Mouse (Mus musculus): ENCODE data around the gene Auts2.
A peak's percentile ranks its signal among the peaks of the same experiment; 100 is the strongest.

The Auts2 gene

DNA sequence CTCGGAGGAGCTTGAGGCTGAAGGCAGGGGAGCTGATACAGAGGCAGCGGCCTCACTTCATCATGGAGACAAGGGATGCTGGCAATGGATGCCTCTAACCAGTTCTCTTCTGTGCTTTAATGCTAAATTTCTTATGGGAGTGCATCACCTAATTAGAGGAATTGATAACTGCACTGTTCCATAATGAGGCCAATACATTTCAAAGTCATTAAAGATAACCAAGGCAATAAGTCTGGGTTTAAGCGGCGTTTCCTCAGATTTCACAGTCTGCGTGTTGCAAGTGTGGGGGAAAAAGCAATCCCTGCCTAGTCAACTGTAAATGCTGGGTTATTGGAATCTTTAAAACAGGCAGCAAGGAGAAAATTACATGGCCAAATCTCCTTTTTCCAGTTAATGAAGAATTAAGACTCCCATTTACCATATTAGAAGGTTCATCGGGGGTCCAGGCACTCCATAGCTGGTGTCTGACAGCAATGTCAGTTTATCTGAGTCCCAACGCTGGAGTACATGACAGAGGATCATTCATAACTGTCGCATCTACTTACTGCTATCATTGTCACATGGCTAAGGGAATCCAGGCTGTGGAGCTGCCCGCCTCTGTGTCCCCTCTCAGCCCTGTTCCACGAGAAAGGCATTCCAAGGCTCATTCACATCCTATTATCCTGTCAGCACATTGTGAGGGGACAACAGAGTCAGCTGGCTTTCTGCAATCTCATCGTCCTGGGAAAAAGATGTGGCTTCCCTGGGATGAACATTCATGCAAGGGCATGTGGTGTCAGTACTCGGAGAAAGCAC lies 623.0 kb downstream of the Auts2 start:
- DNase-seq (ENCODE audit: low read depth, low spot score): no peak

DNA sequence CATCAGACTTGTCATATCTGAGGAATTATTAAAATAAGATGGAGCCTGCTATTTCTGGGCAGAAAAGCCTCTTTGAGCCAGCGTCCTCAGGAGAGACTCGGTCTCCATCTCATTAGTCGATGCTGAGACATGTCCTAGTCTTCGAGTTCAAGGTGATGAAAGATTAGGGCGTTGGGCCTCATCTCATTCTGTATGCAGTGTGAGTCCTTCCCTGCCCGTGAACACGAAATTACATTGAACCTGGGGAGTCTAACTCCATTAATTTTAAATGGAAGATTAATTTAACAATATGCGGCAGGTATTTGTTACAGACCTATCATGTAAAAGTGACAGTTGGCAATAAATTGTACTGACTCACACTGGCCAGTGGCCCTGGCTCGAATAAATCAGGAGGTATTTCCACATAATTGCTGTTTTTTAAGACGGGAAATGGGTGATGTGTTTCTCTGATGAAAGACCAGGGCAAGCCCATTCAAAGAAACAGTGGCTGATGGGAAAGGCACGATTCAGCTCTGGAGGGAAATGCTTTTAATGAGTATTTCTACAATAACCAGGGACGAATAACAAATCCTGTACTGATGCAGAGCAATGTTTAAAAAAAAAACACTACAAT lies 626.2 kb downstream of the Auts2 start:
- DNase-seq (ENCODE audit: low read depth, low spot score): no peak

GRCm38 (mm10) chr5:131913562-131913961 lies 629.6 kb downstream of the Auts2 start:
- DNase-seq (ENCODE audit: low read depth, low spot score): no peak

- no peak for DNase-seq (ENCODE audit: low read depth, low spot score)
Observed at GRCm38 (mm10) chr5:131912983-131913382, 630.2 kb downstream of the Auts2 start.

GRCm38 (mm10) chr5:131906313-131906712 lies 636.8 kb downstream of the Auts2 start:
- no peak for DNase-seq (ENCODE audit: low read depth, low spot score)

DNA sequence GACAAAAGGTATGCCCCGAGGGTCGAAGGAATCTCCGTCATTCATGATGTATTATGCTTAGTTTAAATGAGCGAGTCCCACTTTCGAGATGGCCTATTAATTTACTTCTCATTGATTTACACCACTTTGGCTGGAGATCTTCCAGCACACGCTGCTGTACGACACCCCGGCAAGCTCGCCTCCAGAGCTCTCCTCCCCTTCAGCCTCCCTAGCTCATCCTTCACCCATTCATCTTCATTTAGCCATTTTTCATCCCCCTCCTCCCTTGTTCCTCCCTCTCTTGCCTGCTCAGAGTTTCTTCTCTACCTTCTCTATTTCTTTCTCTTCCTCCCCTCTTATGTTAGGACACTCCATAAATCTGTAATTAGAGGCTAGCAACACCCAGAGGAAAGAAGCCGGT lies 638.7 kb downstream of the Auts2 start:
- DNase-seq (ENCODE audit: low read depth, low spot score): no peak

GRCm38 (mm10) chr5:131898048-131898638 lies 645.0 kb downstream of the Auts2 start:
- DNase-seq (ENCODE audit: low read depth, low spot score): no peak

DNA sequence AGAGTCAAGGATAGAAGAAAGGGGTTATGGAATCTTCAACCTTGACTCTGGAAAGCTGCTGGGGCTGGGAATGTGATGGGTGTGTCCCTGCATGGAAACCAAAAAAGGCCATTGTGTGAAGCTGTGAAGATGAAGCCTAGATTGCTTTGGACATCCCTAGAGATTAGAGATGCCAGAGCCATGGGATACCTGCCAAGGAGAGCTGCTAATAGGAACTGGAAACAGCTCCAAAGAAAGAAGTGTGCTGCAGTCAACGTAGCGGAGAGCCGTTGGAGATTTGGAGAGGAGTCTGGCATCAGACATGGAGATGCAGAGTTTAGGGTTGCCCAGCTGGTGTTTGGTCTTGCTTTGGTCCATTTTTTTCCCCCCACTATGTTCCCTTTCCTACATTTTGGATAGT lies 656.5 kb downstream of the Auts2 start:
- no peak for DNase-seq (ENCODE audit: low read depth, low spot score)

DNA sequence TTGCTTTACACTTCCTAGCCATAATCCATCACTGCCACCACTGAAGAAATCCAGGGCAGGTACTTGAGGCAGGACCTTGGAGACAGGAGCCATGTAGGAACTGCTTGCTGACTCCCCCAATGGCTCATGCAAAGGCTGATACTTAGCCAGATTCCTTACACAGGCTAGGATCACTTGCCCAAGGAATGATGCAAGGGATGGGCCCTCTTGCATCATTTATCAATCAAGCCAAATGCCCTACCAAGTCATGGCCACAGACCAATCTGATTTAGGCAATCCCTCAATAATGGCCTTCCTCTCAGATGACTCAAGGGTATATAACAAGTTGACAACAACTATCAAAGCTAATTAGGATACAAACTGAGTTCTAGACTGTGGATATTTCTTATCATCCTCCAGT lies 666.6 kb downstream of the Auts2 start:
- peak; percentile 18 for DNase-seq (ENCODE audit: low read depth, low spot score)

- no peak for DNase-seq (ENCODE audit: low read depth, low spot score)
Observed at GRCm38 (mm10) chr5:131875976-131876375, 667.2 kb downstream of the Auts2 start.

DNA sequence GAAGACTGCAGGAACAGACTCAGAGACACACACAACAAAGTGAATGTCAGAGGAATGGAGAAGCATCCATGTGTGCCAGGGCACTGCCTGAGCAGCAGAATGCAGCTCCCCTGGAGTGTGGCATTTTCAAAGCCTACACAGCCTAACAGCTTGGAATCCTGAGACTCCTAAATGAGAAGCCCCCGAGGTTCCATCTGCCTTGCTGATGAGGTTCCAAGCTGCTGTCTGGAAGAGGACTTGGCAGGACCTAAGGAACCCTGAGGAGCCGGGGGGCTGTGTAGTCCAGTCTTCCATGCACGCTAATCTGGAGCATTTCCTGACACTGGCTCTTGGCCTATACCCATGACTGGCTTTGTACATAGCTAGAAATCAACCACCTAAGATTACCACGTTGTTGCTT lies 670.0 kb downstream of the Auts2 start:
- DNase-seq (ENCODE audit: low read depth, low spot score): no peak

DNA sequence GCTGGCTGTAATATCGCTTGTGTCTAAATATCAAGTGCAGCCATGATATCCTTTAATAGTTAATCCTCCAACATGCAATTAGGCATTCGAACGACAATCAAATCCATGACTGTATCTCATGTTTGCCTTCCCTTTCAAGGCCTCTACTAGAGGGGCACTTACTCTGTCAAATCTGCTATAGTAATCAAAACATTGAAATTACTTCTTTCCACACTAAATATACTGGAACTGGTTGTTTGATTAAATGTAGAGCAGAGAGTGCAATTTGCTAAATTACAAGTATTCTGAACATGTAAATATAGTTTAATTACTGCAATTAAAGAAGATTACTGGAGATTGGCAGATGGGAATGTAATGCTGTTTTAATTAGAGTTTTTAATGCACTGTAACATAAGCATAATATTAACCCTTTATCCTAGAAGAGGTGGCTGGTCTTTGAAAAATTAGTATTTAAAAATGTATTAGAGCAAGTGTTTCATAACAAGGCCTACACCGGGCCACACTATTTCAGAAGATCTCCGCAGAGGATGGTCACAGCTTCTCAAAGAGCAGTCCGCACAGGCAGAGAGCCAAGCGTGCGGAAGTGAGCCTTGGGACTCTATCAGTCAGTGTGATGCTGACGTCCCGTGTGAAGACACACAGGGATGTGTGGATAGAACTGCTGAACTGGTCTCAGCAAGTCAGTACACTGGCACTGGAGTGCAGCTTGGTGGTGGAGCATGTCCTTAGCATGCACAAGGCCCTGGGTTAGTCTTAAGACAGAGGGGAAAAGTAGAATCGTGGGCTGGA lies 673.2 kb downstream of the Auts2 start:
- no peak for DNase-seq (ENCODE audit: low read depth, low spot score)

GRCm38 (mm10) chr5:131865200-131865599 lies 677.9 kb downstream of the Auts2 start:
- no peak for DNase-seq (ENCODE audit: low read depth, low spot score)

DNA sequence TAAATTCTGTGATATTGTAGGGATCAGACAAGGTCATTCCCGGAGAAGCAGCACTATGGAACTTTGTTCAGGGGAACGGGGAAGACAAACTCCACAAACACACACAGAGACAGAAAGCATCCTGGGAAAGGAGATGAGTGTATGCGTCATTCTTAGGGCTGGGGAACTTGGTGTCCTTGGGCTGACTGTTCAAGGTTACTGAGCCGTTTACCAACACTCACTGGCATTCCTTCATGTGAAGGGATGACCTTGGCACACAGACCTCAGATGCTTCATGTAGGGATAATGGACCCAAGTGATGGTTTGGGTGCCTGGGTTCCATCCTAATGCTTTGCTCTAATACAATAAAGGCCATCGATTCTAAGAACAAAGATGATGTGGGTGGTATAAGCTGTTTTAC lies 685.2 kb downstream of the Auts2 start:
- no peak for DNase-seq (ENCODE audit: low read depth, low spot score)

DNA sequence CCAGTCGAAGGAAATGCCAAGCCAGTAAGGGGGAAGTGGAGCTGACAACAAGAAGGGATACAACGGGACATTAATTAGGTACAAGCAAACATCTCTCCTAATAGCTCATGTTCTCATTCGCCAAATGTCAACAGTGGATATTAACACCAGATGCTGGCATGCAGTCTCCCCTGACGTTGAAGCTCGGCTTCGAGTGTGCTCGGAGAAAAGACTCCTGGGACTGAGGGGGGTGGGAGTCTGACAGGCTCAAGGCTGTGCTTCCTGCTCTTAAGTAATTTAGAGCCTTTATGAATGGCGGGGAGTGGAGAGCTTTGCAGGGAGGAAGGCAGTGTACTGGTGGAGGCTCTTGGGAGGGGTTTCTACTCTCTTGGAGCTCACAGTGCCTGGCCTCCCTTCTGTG lies 687.8 kb downstream of the Auts2 start:
- DNase-seq (ENCODE audit: low read depth, low spot score): peak; percentile 56

DNA sequence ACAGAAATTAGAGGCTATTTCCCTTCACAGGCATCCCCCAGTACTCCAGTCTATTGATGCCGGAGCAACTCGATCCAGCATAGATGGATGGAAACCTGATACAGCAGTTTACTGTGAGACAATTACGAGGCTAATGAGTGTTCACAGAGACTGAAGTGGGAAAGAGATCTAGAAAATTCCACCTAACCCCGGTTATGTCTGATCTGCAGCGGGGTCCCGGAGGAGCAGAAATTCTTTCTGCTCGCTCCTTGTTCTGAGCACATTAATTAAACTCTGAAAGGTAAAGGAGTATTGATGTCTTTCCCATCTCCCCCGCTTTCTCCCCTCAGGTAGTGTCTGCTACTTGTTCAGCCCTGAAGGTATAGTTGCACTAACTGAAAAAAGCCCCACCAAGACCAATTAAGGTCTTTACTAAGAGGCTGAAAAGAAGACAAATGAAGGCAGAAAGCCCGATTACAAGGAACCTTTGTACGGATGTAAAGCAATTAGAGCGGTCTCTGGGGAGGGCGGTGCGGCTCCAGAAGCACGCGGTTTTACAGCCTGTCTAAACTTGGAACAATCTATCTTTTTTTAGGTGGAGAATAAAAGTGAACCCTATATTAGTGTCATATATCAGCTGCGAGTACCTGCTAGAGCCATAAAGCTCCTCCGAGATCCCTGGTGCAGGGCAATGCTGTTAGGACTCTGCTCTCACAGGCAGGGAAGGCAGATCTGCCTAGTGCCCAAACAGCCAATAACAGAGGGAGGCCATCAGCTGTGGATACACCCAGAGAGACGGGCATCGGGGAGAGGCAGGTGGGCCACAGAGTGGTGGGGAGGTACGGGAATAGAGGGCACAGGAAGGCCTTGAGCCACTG lies 691.3 kb downstream of the Auts2 start:
- no peak for DNase-seq (ENCODE audit: low read depth, low spot score)

- DNase-seq (ENCODE audit: low read depth, low spot score): no peak
Observed at GRCm38 (mm10) chr5:131850632-131851335, 692.4 kb downstream of the Auts2 start.

- DNase-seq (ENCODE audit: low read depth, low spot score): no peak
Observed at GRCm38 (mm10) chr5:131849644-131850043, 693.5 kb downstream of the Auts2 start.

DNA sequence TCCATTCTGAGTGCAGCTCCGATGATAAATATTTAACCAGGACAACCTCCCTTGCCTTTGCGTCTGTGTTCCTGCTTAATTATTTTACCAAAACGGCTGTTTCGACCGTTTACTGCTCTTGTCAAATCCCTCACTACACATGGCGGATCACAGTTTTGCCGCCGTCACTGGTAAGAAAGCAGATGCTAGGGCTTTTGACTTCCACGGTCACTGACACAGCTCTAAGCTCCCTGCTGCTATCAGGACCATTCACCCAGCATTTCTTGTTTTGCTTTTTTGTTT lies 698.7 kb downstream of the Auts2 start:
- DNase-seq (ENCODE audit: low read depth, low spot score): no peak

- no peak for DNase-seq (ENCODE audit: low read depth, low spot score)
Observed at GRCm38 (mm10) chr5:131843766-131844518, 699.2 kb downstream of the Auts2 start.

All from skeletal muscle tissue, adult 2 months (tissue).